Mouse (Mus musculus): ENCODE measurements at regions not wholly inside any gene's neighbourhood (a gene's known extent, or its start where the extent isn't known, plus 50 kb on each side); places are given as distances from the start of the nearest gene placed in this dataset.

- 93% methylated on average over 19 of the region's 19 CpGs for WGBS
- no peaks in the 10 kb centered on the region for H3K27me3 ChIP-seq (ENCODE audit: control insufficient read depth, insufficient read depth, low read length)
- no peaks in the 10 kb centered on the region for H3K9me3 ChIP-seq (ENCODE audit: control insufficient read depth, low read length)
- H3K4me2 ChIP-seq (ENCODE audit: low read depth, low read length) = no peak overlapping the region
- H3K4me1 ChIP-seq (ENCODE audit: control insufficient read depth, insufficient read depth, low read length) = no peaks in the 10 kb centered on the region
- no peak overlapping the region for H3K4me3 ChIP-seq (ENCODE audit: low read depth, low read length)
- ATAC-seq (ENCODE audit: low read depth) = no peak
- H3K9ac ChIP-seq (replicated peaks; ENCODE audit: low read depth, low read length) = no peak overlapping the region
- no peaks in the 10 kb centered on the region for H3K36me3 ChIP-seq (ENCODE audit: control insufficient read depth, insufficient read depth, low read length)
- no peak overlapping the region for H3K27ac ChIP-seq (ENCODE audit: low read depth, low read length)
Measured at GRCm38 (mm10) chr10:119006866-119007575, 137.0 kb upstream of the Dyrk2 start.

GRCm38 (mm10) chr10:119005491-119005890 is 135.5 kb upstream of the Dyrk2 start:
- no peak overlapping the region for H3K4me3 ChIP-seq (ENCODE audit: low read depth, low read length)
- no peaks in the 10 kb centered on the region for H3K4me1 ChIP-seq (ENCODE audit: control insufficient read depth, insufficient read depth, low read length)
- H3K27ac ChIP-seq (ENCODE audit: low read depth, low read length) = no peak overlapping the region
- H3K9ac ChIP-seq (replicated peaks; ENCODE audit: low read depth, low read length) = no peak overlapping the region
- H3K4me2 ChIP-seq (ENCODE audit: low read depth, low read length) = no peak overlapping the region
- no peaks in the 10 kb centered on the region for H3K9me3 ChIP-seq (ENCODE audit: control insufficient read depth, low read length)
- 88% methylated on average over 8 of the region's 8 CpGs for WGBS
- ATAC-seq (ENCODE audit: low read depth) = no peak
- no peaks in the 10 kb centered on the region for H3K27me3 ChIP-seq (ENCODE audit: control insufficient read depth, insufficient read depth, low read length)
- no peaks in the 10 kb centered on the region for H3K36me3 ChIP-seq (ENCODE audit: control insufficient read depth, insufficient read depth, low read length)

GRCm38 (mm10) chr10:119004426-119004825 is 134.4 kb upstream of the Dyrk2 start:
- H3K4me3 ChIP-seq (ENCODE audit: low read depth, low read length) = no peak overlapping the region
- no peaks in the 10 kb centered on the region for H3K4me1 ChIP-seq (ENCODE audit: control insufficient read depth, insufficient read depth, low read length)
- no peak overlapping the region for H3K27ac ChIP-seq (ENCODE audit: low read depth, low read length)
- H3K36me3 ChIP-seq (ENCODE audit: control insufficient read depth, insufficient read depth, low read length) = no peaks in the 10 kb centered on the region
- H3K9me3 ChIP-seq (ENCODE audit: control insufficient read depth, low read length) = no peaks in the 10 kb centered on the region
- no peak overlapping the region for H3K9ac ChIP-seq (replicated peaks; ENCODE audit: low read depth, low read length)
- H3K27me3 ChIP-seq (ENCODE audit: control insufficient read depth, insufficient read depth, low read length) = no peaks in the 10 kb centered on the region
- H3K4me2 ChIP-seq (ENCODE audit: low read depth, low read length) = no peak overlapping the region
- no peak for ATAC-seq (ENCODE audit: low read depth)
- 94% methylated on average over 11 of the region's 11 CpGs for WGBS

- 52% methylated on average over 5 of the region's 5 CpGs for WGBS
- no peak overlapping the region for H3K4me2 ChIP-seq (ENCODE audit: low read depth, low read length)
- ATAC-seq (ENCODE audit: low read depth) = no peak
Measured at GRCm38 (mm10) chr10:119003839-119004238, 133.8 kb upstream of the Dyrk2 start.

DNA sequence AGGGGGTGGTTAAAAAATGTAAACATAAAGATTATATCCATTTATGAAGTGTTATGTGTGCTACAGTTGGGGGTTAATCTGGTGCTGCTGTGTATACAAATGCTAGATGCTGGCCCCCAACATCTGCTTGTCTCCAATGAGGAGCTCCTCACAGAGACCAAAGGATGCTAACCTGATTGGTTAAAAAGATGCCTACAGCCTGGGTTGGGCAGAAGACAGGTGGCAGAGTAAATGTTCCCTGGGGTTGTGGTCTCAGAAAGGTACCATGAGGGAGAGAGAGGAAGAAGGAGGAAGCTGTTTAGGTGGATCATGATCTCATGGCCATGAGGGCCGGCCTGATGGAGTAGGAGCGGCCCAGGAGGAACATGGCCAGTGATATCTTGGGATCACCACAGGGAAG is 133.0 kb upstream of the Dyrk2 start:
- Histone ChIP-seq H3K27ac (ENCODE audit: low read depth, low read length) (no peak overlapping the region), H3K4me1 (ENCODE audit: control insufficient read depth, insufficient read depth, low read length) (no peaks in the 10 kb centered on the region), H3K4me3 (ENCODE audit: low read depth, low read length) (no peak overlapping the region), H3K27me3 (ENCODE audit: control insufficient read depth, insufficient read depth, low read length) (no peaks in the 10 kb centered on the region), H3K4me2 (ENCODE audit: low read depth, low read length) (no peak overlapping the region), H3K9me3 (ENCODE audit: control insufficient read depth, low read length) (no peaks in the 10 kb centered on the region), H3K9ac (replicated peaks; ENCODE audit: low read depth, low read length) (no peak overlapping the region), H3K36me3 (ENCODE audit: control insufficient read depth, insufficient read depth, low read length) (no peaks in the 10 kb centered on the region)
- WGBS = 96% methylated on average over 2 of the region's 2 CpGs
- no peak for ATAC-seq (ENCODE audit: low read depth)

More at GRCm38 (mm10) chr10:119003839-119004238, 133.8 kb upstream of the Dyrk2 start:
- Histone ChIP-seq H3K27ac (ENCODE audit: low read depth, low read length) (no peak overlapping the region), H3K36me3 (ENCODE audit: control insufficient read depth, insufficient read depth, low read length) (no peaks in the 10 kb centered on the region), H3K4me3 (ENCODE audit: low read depth, low read length) (no peak overlapping the region), H3K9me3 (ENCODE audit: control insufficient read depth, low read length) (no peaks in the 10 kb centered on the region), H3K4me1 (ENCODE audit: control insufficient read depth, insufficient read depth, low read length) (no peaks in the 10 kb centered on the region), H3K9ac (replicated peaks; ENCODE audit: low read depth, low read length) (no peak overlapping the region), H3K27me3 (ENCODE audit: control insufficient read depth, insufficient read depth, low read length) (no peaks in the 10 kb centered on the region)

DNA sequence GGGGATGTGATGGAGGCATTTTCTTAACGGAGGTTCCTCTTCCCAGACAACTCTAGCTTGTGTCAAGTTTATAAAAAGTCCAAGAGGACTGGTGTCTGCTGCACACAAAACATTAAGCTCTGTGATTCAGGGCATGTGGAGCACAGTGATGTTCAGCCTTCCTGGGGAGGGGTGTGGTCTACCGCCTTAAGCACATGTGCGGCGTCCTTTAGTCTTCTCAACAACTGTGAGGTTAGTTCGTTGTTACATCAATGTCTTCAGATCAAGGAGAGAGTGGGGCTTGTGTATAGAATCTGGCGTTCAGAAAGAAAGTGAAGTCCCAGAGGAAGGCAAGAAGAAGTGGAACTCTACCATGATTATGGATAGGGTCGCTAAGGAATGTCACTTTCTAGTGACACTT is 131.9 kb upstream of the Dyrk2 start:
- Histone ChIP-seq H3K4me2 (ENCODE audit: low read depth, low read length) (no peak overlapping the region), H3K27me3 (ENCODE audit: control insufficient read depth, insufficient read depth, low read length) (no peaks in the 10 kb centered on the region)
- WGBS = 95% methylated on average over 7 of the region's 7 CpGs

GRCm38 (mm10) chr10:119001000-119001780 is 131.2 kb upstream of the Dyrk2 start:
- no peak for ATAC-seq (ENCODE audit: low read depth)
- no peak overlapping the region for H3K4me2 ChIP-seq (ENCODE audit: low read depth, low read length)
- H3K27ac ChIP-seq (ENCODE audit: low read depth, low read length) = no peak overlapping the region
- WGBS = 75% methylated on average over 17 of the region's 17 CpGs
- no peaks in the 10 kb centered on the region for H3K36me3 ChIP-seq (ENCODE audit: control insufficient read depth, insufficient read depth, low read length)
- H3K9me3 ChIP-seq (ENCODE audit: control insufficient read depth, low read length) = no peaks in the 10 kb centered on the region
- H3K4me1 ChIP-seq (ENCODE audit: control insufficient read depth, insufficient read depth, low read length) = no peaks in the 10 kb centered on the region
- no peak overlapping the region for H3K9ac ChIP-seq (replicated peaks; ENCODE audit: low read depth, low read length)
- no peaks in the 10 kb centered on the region for H3K27me3 ChIP-seq (ENCODE audit: control insufficient read depth, insufficient read depth, low read length)
- H3K4me3 ChIP-seq (ENCODE audit: low read depth, low read length) = no peak overlapping the region

More for the DNA sequence above, 131.9 kb upstream of the Dyrk2 start:
- no peak for ATAC-seq (ENCODE audit: low read depth)
- H3K9ac ChIP-seq (replicated peaks; ENCODE audit: low read depth, low read length) = no peak overlapping the region
- no peak overlapping the region for H3K4me3 ChIP-seq (ENCODE audit: low read depth, low read length)
- no peaks in the 10 kb centered on the region for H3K36me3 ChIP-seq (ENCODE audit: control insufficient read depth, insufficient read depth, low read length)
- no peaks in the 10 kb centered on the region for H3K4me1 ChIP-seq (ENCODE audit: control insufficient read depth, insufficient read depth, low read length)
- no peaks in the 10 kb centered on the region for H3K9me3 ChIP-seq (ENCODE audit: control insufficient read depth, low read length)
- no peak overlapping the region for H3K27ac ChIP-seq (ENCODE audit: low read depth, low read length)

DNA sequence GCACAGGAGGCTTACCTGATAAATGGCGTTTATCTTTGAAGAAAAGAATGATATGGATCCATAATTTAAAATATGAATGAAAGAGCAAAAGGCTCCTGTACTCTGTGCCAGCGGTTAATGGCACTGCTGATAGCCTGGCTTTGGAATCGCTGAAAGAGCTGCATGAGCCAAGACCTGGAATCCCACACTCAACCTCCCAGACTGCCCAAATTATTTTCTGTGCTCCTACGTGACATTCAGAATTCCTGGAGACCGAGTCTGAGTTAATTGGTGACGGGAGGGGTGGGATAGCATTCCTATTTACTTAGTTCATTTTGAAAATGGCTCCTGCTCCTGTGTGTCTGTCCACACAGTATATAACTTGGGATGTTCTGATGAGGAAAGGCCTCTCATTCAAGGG is 129.0 kb upstream of the Dyrk2 start:
- H3K9ac ChIP-seq (replicated peaks; ENCODE audit: low read depth, low read length) = no peak overlapping the region
- H3K27ac ChIP-seq (ENCODE audit: low read depth, low read length) = no peak overlapping the region
- 83% methylated on average over 6 of the region's 6 CpGs for WGBS
- no peaks in the 10 kb centered on the region for H3K36me3 ChIP-seq (ENCODE audit: control insufficient read depth, insufficient read depth, low read length)
- H3K4me1 ChIP-seq (ENCODE audit: control insufficient read depth, insufficient read depth, low read length) = no peaks in the 10 kb centered on the region
- no peaks in the 10 kb centered on the region for H3K9me3 ChIP-seq (ENCODE audit: control insufficient read depth, low read length)
- H3K4me2 ChIP-seq (ENCODE audit: low read depth, low read length) = no peak overlapping the region
- H3K4me3 ChIP-seq (ENCODE audit: low read depth, low read length) = no peak overlapping the region
- ATAC-seq (ENCODE audit: low read depth) = no peak
- no peaks in the 10 kb centered on the region for H3K27me3 ChIP-seq (ENCODE audit: control insufficient read depth, insufficient read depth, low read length)

- WGBS = 91% methylated on average over 2 of the region's 2 CpGs
- no peak for ATAC-seq (ENCODE audit: low read depth)
- Histone ChIP-seq H3K4me3 (ENCODE audit: low read depth, low read length) (no peak overlapping the region), H3K4me2 (ENCODE audit: low read depth, low read length) (no peak overlapping the region), H3K9ac (replicated peaks; ENCODE audit: low read depth, low read length) (no peak overlapping the region), H3K27me3 (ENCODE audit: control insufficient read depth, insufficient read depth, low read length) (no peaks in the 10 kb centered on the region), H3K9me3 (ENCODE audit: control insufficient read depth, low read length) (no peaks in the 10 kb centered on the region), H3K36me3 (ENCODE audit: control insufficient read depth, insufficient read depth, low read length) (no peaks in the 10 kb centered on the region), H3K4me1 (ENCODE audit: control insufficient read depth, insufficient read depth, low read length) (no peaks in the 10 kb centered on the region), H3K27ac (ENCODE audit: low read depth, low read length) (no peak overlapping the region)
Measured at GRCm38 (mm10) chr10:118997034-118997433, 127.0 kb upstream of the Dyrk2 start.

All from neural tube, embryonic 14.5 days (tissue).